Mouse (Mus musculus): ENCODE data around the gene Inha.

Inha gene

DNA sequence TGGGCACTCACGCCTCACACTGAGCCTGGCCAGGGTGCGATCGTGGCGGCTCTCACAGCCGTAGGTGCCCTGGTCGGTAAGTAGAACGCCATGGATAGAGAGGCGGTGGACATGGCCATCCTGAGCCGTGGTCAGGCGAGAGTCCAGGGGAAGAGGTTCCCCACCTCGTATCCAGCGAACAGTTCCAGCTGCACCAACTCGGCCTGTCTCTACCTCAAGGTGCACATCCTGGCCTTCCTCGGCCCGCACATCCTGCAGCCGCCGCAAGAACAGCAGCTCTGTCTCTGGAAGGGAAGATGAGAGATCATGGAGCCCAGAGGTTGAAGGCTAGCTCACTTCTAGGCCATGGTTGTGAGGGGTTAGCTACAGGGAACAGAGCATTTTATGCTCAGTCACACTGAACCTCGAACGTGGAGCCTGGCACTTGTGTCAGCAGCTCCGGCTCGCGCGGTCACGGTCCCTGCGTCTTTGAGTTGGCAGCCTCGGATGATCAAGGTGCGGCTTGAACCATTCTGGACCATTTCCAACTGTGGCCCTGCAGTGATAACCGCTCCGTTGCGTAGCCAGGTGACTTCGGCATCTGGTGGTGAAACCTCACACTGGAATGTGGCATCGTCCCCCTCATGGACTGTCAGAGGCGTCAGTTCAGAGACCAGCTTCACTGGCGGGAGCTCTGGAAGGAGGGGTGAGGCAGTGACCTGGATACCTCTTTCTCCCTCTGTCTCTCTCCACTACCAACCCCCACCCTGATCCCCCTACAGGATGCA is 15.9 kb upstream of the Inha start:
- no peak for DNase-seq (ENCODE audit: low read depth, low spot score)

GRCm38 (mm10) chr1:75492579-75493170 is 14.2 kb upstream of the Inha start:
- DNase-seq (ENCODE audit: low read depth, low spot score): no peak

DNA sequence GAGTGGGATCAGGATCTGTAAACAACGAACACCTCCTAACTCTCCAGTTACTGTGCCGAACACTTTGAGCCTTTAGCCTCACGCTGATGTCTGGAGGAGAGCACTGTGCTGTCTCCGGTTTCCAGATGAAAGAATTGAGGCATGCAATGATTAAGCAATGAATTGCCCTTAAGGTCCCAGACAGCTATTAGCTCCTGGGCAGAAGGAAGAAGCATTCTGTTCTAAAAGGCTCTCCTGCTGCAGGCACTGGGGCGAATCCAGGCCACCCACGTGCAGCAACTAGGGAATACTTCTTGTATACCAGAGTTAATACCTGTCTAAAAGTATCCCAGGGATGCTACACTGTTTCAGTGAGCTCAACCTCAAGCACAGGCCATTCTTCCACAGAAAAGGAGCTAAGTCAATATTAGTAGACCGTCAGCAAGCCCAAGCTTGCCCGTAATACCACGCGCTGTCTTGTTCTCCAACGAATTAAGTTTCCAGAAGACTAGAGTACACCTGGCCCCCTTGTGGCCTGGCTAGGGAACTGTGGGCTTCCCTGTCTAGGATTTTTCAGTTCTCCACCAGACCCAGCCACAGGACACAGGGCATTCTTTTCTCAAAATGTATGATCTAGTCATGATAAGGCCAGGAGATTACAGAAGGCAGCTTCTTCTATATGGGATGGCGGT is 11.9 kb upstream of the Inha start:
- DNase-seq (ENCODE audit: low read depth, low spot score): no peak

DNA sequence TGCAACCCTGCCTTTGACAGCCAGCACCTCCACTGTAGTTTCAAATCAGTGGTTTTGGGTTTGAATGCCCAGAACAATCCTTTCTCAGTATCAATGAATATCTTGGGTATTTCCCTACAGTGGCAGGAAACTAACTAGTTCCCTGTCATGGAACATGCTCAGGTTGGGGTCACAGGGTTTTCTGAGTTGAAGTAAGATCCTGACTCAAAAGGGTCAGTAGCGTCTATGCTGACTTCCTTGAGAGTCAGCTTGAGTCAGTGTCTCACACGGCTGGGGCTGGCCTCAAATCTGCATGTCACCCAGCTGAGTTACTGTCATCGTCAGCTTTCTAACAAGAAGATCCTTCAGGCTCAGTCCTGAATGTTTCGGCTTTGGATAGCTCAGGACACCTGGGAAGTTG is 8.0 kb upstream of the Inha start:
- no peak for DNase-seq (ENCODE audit: low read depth, low spot score)

- no peak for DNase-seq (ENCODE audit: low read depth, low spot score)
Measured at GRCm38 (mm10) chr1:75499441-75499840, 7.4 kb upstream of the Inha start.

GRCm38 (mm10) chr1:75501905-75502304 is 5.0 kb upstream of the Inha start:
- DNase-seq (ENCODE audit: low read depth, low spot score): no peak

GRCm38 (mm10) chr1:75502945-75503650 is 3.8 kb upstream of the Inha start:
- DNase-seq (ENCODE audit: low read depth, low spot score): no peak

DNA sequence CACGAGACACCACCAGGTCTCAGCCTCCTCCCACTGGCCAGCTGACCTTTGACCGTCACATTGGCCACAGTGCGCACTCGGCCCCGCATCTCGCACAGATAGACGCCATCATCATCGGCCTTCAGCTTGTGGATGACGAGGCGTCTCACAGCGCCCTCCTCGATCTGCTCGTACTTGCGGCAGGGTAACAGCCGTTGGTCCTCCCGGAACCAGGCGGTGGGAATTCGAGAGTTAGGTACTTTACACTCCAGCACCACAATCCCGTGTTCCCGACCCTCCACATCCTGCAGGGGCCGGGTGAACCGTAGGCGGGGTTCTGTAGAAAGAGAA is 3.3 kb upstream of the Inha start:
- DNase-seq (ENCODE audit: low read depth, low spot score): no peak

- no peak for DNase-seq (ENCODE audit: low read depth, low spot score)
Measured at GRCm38 (mm10) chr1:75504256-75505045, 2.4 kb upstream of the Inha start.

DNA sequence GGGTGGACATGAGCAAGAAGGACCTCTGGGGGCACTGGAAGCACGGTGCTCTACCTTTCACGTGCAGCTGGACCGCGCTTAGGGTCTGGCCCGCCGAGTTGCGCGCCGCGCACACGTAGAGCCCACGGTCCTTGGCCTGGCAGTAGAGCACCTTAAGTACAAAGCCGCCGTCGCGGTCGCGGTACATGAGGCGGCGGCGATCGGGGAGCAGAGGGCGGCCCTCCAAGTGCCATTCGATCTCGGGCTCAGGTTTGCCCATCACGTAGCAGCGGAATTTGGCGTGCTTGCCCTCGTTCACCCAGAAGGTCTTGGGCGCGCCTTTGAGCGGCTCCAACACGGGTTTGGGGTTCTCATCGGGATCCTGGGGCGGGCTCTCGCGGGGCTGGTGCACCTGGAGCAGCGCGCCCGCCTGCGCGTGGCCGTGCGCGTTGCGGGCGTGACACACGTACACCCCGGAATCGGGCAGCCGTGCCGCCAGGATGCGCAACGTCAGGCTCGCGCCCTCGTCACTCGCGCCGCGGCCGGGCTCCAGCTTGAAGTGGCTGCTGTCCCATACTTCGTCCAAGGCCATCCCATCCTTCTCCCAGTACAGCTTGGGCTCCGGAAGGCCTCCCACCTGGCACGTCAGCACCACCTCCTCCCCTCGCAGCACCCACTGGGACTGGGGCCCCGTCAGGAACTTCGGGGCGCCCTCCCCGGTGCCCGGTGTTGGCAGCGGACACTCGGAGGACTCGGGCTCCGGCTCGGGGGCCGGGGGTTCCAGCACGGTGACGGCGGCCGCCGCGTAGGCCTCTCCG is 1.5 kb upstream of the Inha start:
- DNase-seq (ENCODE audit: low read depth, low spot score): no peak

DNA sequence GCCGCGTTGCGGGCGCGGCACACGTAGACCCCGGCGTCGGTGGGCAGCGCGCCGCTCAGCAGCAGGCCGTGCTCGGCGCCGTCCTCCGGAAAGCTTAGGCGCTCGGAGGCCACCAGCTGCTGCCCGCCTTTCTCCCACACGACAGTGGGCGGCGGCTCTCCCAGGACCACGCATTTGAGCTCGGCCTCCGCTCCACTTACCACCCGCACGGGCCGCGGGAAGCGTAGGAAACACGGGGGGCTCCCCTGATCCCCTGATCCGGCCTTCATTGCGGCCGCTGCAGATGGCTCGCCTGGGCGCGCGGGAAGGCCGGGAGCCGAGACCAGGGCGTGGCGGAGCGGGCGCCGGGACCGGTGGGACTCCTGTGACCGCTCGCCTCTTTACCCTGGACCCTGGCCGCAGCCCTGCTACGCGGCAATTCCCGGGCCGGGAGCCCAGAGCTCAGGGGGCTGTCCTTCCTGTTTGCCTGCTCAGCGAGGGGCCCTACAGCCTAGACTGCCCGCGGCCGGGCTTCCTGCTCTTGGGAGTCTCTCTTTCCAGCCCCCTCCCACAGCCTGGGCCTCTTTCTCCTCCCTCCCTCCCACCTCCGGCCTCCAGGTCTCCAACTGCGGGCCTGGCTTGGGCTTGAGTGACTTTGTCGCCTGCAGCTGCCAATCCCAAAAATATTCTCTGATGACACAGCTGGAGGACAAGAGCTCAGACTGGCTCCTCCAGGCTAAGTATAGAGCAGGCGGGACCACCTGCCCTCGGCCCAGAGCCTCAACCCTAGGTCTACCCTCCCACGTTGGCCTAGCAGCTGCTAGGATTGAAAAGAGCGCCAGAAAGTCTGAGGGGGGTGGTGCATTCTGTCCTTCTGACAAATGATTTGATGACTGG is 683 bp upstream of the Inha start, which contains the start of gene Obsl1:
TSS of gene Obsl1 (minus strand) at position 497 of the 876 bp plus-strand sequence.
- no peak for DNase-seq (ENCODE audit: low read depth, low spot score)

- DNase-seq (ENCODE audit: low read depth, low spot score): no peak
Measured at GRCm38 (mm10) chr1:75509586-75509985, 2.7 kb downstream of the Inha start.

- no peak for DNase-seq (ENCODE audit: low read depth, low spot score)
Measured at GRCm38 (mm10) chr1:75510154-75510553, 3.3 kb downstream of the Inha start.

GRCm38 (mm10) chr1:75511437-75512210 is 4.7 kb downstream of the Inha start:
- DNase-seq (ENCODE audit: low read depth, low spot score): no peak

DNA sequence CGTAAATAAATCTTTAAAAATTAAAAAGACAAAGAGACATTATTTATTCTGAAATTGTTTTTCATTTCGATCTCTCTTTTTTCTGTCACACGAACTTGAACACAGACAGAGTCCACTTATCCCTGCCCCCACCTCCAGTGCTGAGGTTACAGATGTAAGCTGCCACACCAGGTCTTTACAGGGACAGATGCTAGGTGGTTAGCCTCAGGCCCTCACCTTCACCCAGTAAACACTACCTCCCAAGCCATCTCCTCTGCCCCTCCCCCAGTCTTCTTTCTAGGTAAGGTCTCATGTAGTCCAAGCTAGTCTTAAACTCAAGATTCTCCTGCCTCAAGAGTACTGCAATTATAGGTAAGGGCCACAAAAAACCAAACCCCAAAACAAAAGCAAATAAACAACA is 5.7 kb downstream of the Inha start:
- no peak for DNase-seq (ENCODE audit: low read depth, low spot score)

DNA sequence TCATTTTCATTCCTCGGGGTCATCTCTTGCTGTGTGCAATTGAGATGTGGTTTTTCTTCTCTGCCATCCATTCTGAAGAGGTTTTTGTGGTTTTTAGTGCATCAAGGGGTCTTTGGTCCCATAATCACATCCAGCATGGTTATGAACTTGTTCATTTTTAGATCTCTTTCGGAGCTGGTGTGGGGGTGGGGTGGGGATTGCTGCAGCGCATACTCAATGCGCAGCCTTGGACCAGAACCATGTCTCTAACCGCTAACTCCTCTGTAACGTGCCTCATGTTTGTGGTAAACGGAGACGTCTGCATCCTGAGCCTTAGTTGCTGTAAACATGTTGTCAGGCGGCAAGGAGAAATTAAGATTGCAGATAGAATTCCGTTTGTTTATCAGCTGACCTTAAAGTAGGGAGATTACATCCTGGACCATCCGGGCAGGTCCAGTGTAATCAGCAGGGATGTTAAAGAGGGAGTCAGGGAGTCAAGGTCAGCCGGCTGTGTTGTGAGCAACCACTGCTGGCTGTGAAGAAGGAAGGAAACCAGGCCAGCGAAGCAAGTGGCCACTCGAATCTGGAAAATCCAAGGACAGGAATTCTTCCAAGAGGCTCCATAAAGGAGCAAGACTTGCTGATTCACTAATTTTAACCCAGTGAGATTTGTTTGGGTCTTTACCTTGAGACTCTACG is 10.0 kb downstream of the Inha start:
- no peak for DNase-seq (ENCODE audit: low read depth, low spot score)

DNA sequence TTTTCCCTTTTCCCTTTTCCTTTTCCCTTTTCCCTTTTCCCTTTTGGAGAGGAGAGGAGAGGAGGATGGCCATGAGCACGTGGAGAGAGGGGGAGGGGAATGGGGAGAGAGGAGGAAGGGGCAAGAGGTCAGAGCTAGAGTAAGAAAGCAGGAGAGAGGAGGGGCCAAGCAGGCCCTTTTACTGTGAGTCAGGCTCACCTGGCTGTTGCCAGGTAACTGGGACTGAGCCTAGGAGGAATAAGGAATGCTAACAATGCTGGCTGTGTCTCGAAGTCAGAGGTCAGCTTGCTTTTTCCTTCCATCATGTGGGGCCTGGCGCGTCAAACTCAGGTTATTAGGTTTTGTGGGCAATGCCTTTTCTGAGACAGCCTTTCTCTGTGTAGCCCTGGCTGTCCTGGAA is 11.1 kb downstream of the Inha start:
- DNase-seq (ENCODE audit: low read depth, low spot score): no peak

DNA sequence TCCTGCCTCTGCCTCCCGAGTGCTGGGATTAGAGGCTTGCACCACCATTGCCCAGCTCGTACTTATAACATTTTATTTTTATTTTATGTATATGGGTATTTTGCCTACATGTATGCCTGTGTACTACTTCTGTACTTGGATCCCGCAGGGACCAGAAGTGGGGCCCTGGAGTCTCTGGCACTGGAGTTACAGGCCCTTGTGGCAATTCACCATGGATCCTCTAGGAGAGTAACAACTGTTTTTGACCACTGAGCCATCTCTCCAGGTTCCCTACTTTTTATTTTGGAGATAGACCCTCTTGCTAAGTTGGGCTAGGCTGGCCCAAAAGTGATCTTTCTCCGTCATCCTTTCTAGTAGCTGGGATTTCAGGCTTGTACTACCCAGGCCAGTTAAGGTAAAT is 11.6 kb downstream of the Inha start:
- no peak for DNase-seq (ENCODE audit: low read depth, low spot score)
